Mouse (Mus musculus) hindbrain, embryonic 16.5 days (tissue): Measurements from ENCODE around the gene Arsa. TPM values are rescaled to one million over a fixed set of nuclear protein-coding genes. Genes with fewer than 3 reads are reported as not detected.
A peak's percentile ranks its signal among the peaks of the same experiment; 100 is the strongest.

Experiments used
- ATAC-seq: fragments of 200-750 bp; cut with Nextera tagmentation; 2 replicates; pipeline ENCODE4 v1.8.0; 2017; ENCODE audit warnings: moderate TSS enrichment, moderate library complexity
- H3K27ac ChIP-seq: fragments of 300-500 bp; sonication (generic); 2 replicates; pipeline ENCODE4 v1.5.1; 2014; ENCODE audit warnings: low read depth, mild to moderate bottlenecking, control low read depth, low read length, moderate library complexity
- H3K27me3 ChIP-seq: fragments of 300-500 bp; sonication (generic); replicated peaks from 2 replicates; pipeline ENCODE4 v1.6.1; 2014; ENCODE audit warnings: low read length; ENCODE audit not compliant: control insufficient read depth, insufficient read depth
- H3K36me3 ChIP-seq: fragments of 300-500 bp; sonication (generic); 2 replicates; pipeline ENCODE4 v1.6.1; 2014; ENCODE audit warnings: mild to moderate bottlenecking, low read length, moderate library complexity, mixed read lengths; ENCODE audit not compliant: control insufficient read depth, insufficient read depth
- H3K4me1 ChIP-seq: fragments of 300-500 bp; sonication (generic); 2 replicates; pipeline ENCODE4 v1.6.1; 2014; ENCODE audit warnings: low read depth, low read length; ENCODE audit not compliant: control insufficient read depth, insufficient read depth
- H3K4me2 ChIP-seq: fragments of 300-500 bp; sonication (generic); 2 replicates; pipeline ENCODE4 v1.6.1; 2014; ENCODE audit warnings: mild to moderate bottlenecking, low read length, control low read depth, moderate library complexity
- H3K4me3 ChIP-seq: fragments of 300-500 bp; sonication (generic); 2 replicates; pipeline ENCODE4 v1.5.1; 2014; ENCODE audit warnings: mild to moderate bottlenecking, low read length, control low read depth, moderate library complexity
- H3K9ac ChIP-seq: fragments of 300-500 bp; sonication (generic); 2 replicates; pipeline ENCODE4 v1.6.1; 2014; ENCODE audit warnings: low read depth, mild to moderate bottlenecking, control low read depth, low read length, moderate library complexity
- H3K9me3 ChIP-seq: fragments of 300-500 bp; sonication (generic); 2 replicates; pipeline ENCODE4 v1.6.1; 2014; ENCODE audit warnings: mild to moderate bottlenecking, low read length, moderate library complexity; ENCODE audit not compliant: control insufficient read depth
- WGBS: fragments of 180-500 bp; shearing (Covaris S2); extraction: QIAGEN DNeasy Blood & Tissue Kit; methylation state at CpG from one replicate; pipeline ENCODE4 v1.1.7; 2014; 5-methylcytosine and 5-hydroxymethylcytosine counted together
- polyA plus RNA-seq: library from polyadenylated mRNA; unstranded; fragments of >200 nt; fragmentation: Nextera tagmentation; extraction: Ambion mirVana; gene quantifications from 2 replicates; pipeline ENCODE4 v1.2.1, GENCODE M21; 2015

Arsa gene
- polyA plus RNA-seq, 1 experiment from 2014 or later, result 35.4 TPM

GRCm38 (mm10) chr15:89465052-89465451 is 12.2 kb downstream of the Arsa start:
- Histone ChIP-seq H3K27ac (no peak overlapping the region), H3K9ac (no peak overlapping the region), H3K36me3 (peaks cover 18% of the 10 kb centered on the region), H3K4me2 (no peak overlapping the region), H3K9me3 (no peaks in the 10 kb centered on the region), H3K4me3 (no peak overlapping the region), H3K4me1 (no peaks in the 10 kb centered on the region), H3K27me3 (no peaks in the 10 kb centered on the region)
- 4% methylated on average over 1 of the region's 1 CpGs for WGBS
- ATAC-seq, result peak; percentile 50

GRCm38 (mm10) chr15:89463334-89464235 is 13.6 kb downstream of the Arsa start:
- no peak for ATAC-seq
- H3K4me2 ChIP-seq, result no peak overlapping the region
- H3K4me1 ChIP-seq, result no peaks in the 10 kb centered on the region
- no peak overlapping the region for H3K4me3 ChIP-seq
- H3K9me3 ChIP-seq, result no peaks in the 10 kb centered on the region
- peaks cover 29% of the 10 kb centered on the region for H3K36me3 ChIP-seq
- no peak overlapping the region for H3K27ac ChIP-seq
- 64% methylated on average over 5 of the region's 5 CpGs for WGBS
- no peak overlapping the region for H3K9ac ChIP-seq
- no peaks in the 10 kb centered on the region for H3K27me3 ChIP-seq

GRCm38 (mm10) chr15:89462176-89462575 is 15.0 kb downstream of the Arsa start:
- Histone ChIP-seq H3K27me3 (no peaks in the 10 kb centered on the region), H3K9me3 (no peaks in the 10 kb centered on the region), H3K9ac (no peak overlapping the region), H3K4me1 (no peaks in the 10 kb centered on the region), H3K27ac (no peak overlapping the region), H3K4me3 (no peak overlapping the region), H3K4me2 (no peak overlapping the region), H3K36me3 (peaks cover 43% of the 10 kb centered on the region)
- WGBS, result 86% methylated on average over 7 of the region's 7 CpGs
- ATAC-seq, result no peak

- H3K27ac ChIP-seq, result no peak overlapping the region
- no peak overlapping the region for H3K9ac ChIP-seq
- no peaks in the 10 kb centered on the region; the same call in 1 of the 2 replicates for H3K4me1 ChIP-seq
- no peak for ATAC-seq
- no peaks in the 10 kb centered on the region for H3K9me3 ChIP-seq
- H3K4me3 ChIP-seq, result no peak overlapping the region
- H3K27me3 ChIP-seq, result no peaks in the 10 kb centered on the region
- peaks cover 51% of the 10 kb centered on the region for H3K36me3 ChIP-seq
- WGBS, result 81% methylated on average over 15 of the region's 15 CpGs
- H3K4me2 ChIP-seq, result no peak overlapping the region
These were observed 15.9 kb downstream of the Arsa start for GRCm38 (mm10) chr15:89461321-89461720.

GRCm38 (mm10) chr15:89460298-89460697 is 16.9 kb downstream of the Arsa start:
- WGBS, result 79% methylated on average over 10 of the region's 10 CpGs
- Histone ChIP-seq H3K4me2 (no peak overlapping the region), H3K27ac (no peak overlapping the region), H3K36me3 (peaks cover 52% of the 10 kb centered on the region), H3K9me3 (no peaks in the 10 kb centered on the region), H3K4me3 (no peak overlapping the region), H3K9ac (no peak overlapping the region), H3K4me1 (peaks cover 9% of the 10 kb centered on the region), H3K27me3 (no peaks in the 10 kb centered on the region)
- no peak for ATAC-seq

GRCm38 (mm10) chr15:89459821-89460220 is 17.4 kb downstream of the Arsa start:
- no peak for ATAC-seq
- Histone ChIP-seq H3K36me3 (peaks cover 52% of the 10 kb centered on the region), H3K9ac (no peak overlapping the region), H3K4me2 (no peak overlapping the region), H3K4me3 (no peak overlapping the region), H3K27me3 (no peaks in the 10 kb centered on the region), H3K4me1 (peaks cover 13% of the 10 kb centered on the region), H3K27ac (no peak overlapping the region), H3K9me3 (no peaks in the 10 kb centered on the region)
- WGBS, result 91% methylated on average over 7 of the region's 7 CpGs

- H3K4me3 ChIP-seq, result no peak overlapping the region
- H3K9me3 ChIP-seq, result no peaks in the 10 kb centered on the region
- no peaks in the 10 kb centered on the region for H3K27me3 ChIP-seq
- H3K36me3 ChIP-seq, result peaks cover 52% of the 10 kb centered on the region
- H3K4me2 ChIP-seq, result no peak overlapping the region
- H3K9ac ChIP-seq, result no peak overlapping the region
- no peak overlapping the region for H3K27ac ChIP-seq
- H3K4me1 ChIP-seq, result peaks cover 15% of the 10 kb centered on the region
- ATAC-seq, result no peak
- WGBS, result 92% methylated on average over 15 of the region's 15 CpGs
These were observed 18.3 kb downstream of the Arsa start for GRCm38 (mm10) chr15:89458942-89459341.

GRCm38 (mm10) chr15:89455642-89456041 is 21.6 kb downstream of the Arsa start:
- H3K9ac ChIP-seq, result peak overlapping the region; percentile 65; the same call in 1 of the 2 replicates
- H3K4me3 ChIP-seq, result peak overlapping the region; percentile 48
- peaks cover 21% of the 10 kb centered on the region for H3K4me1 ChIP-seq
- 73% methylated on average over 6 of the region's 6 CpGs for WGBS
- H3K4me2 ChIP-seq, result peak overlapping the region; percentile 79
- no peaks in the 10 kb centered on the region for H3K9me3 ChIP-seq
- H3K27ac ChIP-seq, result no peak overlapping the region
- no peak for ATAC-seq
- H3K36me3 ChIP-seq, result peaks cover 37% of the 10 kb centered on the region
- H3K27me3 ChIP-seq, result no peaks in the 10 kb centered on the region

- Histone ChIP-seq H3K4me2 (peak overlapping the region; percentile 79), H3K9ac (peak overlapping the region; percentile 65), H3K27ac (peak overlapping the region; percentile 68; the same call in 1 of the 2 replicates), H3K27me3 (no peaks in the 10 kb centered on the region), H3K4me1 (peaks cover 21% of the 10 kb centered on the region), H3K9me3 (no peaks in the 10 kb centered on the region), H3K4me3 (peak overlapping the region; percentile 48), H3K36me3 (peaks cover 34% of the 10 kb centered on the region)
- peak; percentile 34; the same call in 1 of the 2 replicates for ATAC-seq
- WGBS, result 9% methylated on average over 5 of the region's 6 CpGs
These were observed 22.4 kb downstream of the Arsa start for GRCm38 (mm10) chr15:89454857-89455256.
